Mouse (Mus musculus) midbrain, postnatal 0 days (tissue): ENCODE data around the gene Ccdc92b. TPM values are rescaled to one million over a fixed set of nuclear protein-coding genes. Genes with fewer than 3 reads are reported as not detected.
A peak's percentile ranks its signal among the peaks of the same experiment; 100 is the strongest.
"Not testable (repeated sequence)": the region's sequence is repeated elsewhere in the genome, so short reads cannot be mapped to it uniquely, and the experiment has no call there.

Experiments
- ATAC-seq: fragments of 200-750 bp; cut with Nextera tagmentation; 2 replicates; pipeline ENCODE4 v1.8.0; 2017; ENCODE audit warnings: moderate number of reproducible peaks, mild to moderate bottlenecking, moderate TSS enrichment, moderate library complexity; ENCODE audit not compliant: low FRiP score
- DNase-seq: peaks from one replicate; pipeline ENCODE4 v3.0.0-alpha.2; 2015; ENCODE audit warnings: low spot score
- H3K27ac ChIP-seq: fragments of 300-500 bp; sonication (generic); 2 replicates; pipeline ENCODE4 v1.5.1; 2014; ENCODE audit warnings: low read depth, mild to moderate bottlenecking, low read length, mixed read lengths
- H3K27me3 ChIP-seq: fragments of 300-500 bp; sonication (generic); 2 replicates; pipeline ENCODE4 v1.6.1; 2014; ENCODE audit warnings: low read length, control low read depth, mixed read lengths; ENCODE audit not compliant: insufficient read depth
- H3K36me3 ChIP-seq: fragments of 300-500 bp; sonication (generic); 2 replicates; pipeline ENCODE4 v1.6.1; 2014; ENCODE audit warnings: low read length, control low read depth, mixed read lengths; ENCODE audit not compliant: insufficient read depth
- H3K4me1 ChIP-seq: fragments of 300-500 bp; sonication (generic); 2 replicates; pipeline ENCODE4 v1.6.1; 2014; ENCODE audit warnings: mild to moderate bottlenecking, control low read depth, antibody characterized with exemption, low read length, mixed read lengths; ENCODE audit not compliant: insufficient read depth
- H3K4me2 ChIP-seq: fragments of 300-500 bp; sonication (generic); 2 replicates; pipeline ENCODE4 v1.6.1; 2014; ENCODE audit warnings: low read depth, mild to moderate bottlenecking, low read length, mixed read lengths; ENCODE audit not compliant: poor library complexity, severe bottlenecking
- H3K4me3 ChIP-seq: fragments of 300-500 bp; sonication (generic); 2 replicates; pipeline ENCODE4 v1.5.1; 2014; ENCODE audit warnings: low read depth, mild to moderate bottlenecking, low read length, moderate library complexity
- H3K9ac ChIP-seq: fragments of 300-500 bp; sonication (generic); replicated peaks from 2 replicates; pipeline ENCODE4 v1.6.1; 2014; ENCODE audit warnings: mild to moderate bottlenecking, low read length, moderate library complexity, mixed read lengths; ENCODE audit not compliant: poor library complexity, severe bottlenecking
- H3K9me3 ChIP-seq: fragments of 300-500 bp; sonication (generic); 2 replicates; pipeline ENCODE4 v1.6.1; 2016; ENCODE audit warnings: low read length, control low read depth
- CTCF ChIP-seq: IDR thresholded peaks from 2 replicates; pipeline ENCODE4 v1.5.1; 2016; ENCODE audit warnings: antibody characterized with exemption, mild to moderate bottlenecking
- WGBS: fragments of 180-500 bp; shearing (Covaris S2); extraction: QIAGEN DNeasy Blood & Tissue Kit; methylation state at CpG from one replicate; pipeline ENCODE4 v1.1.7; 2014; 5-methylcytosine and 5-hydroxymethylcytosine counted together
- polyA plus RNA-seq: library from polyadenylated mRNA; unstranded; fragments of >200 nt; fragmentation: Nextera tagmentation; extraction: Ambion mirVana; gene quantifications from 2 replicates; pipeline ENCODE4 v1.2.1, GENCODE M21; 2015
- total RNA-seq: library from RNA; depleted of rRNA; stranded (reverse); fragments of >200 nt; gene quantifications from 2 replicates; pipeline ENCODE4 v1.2.3, GENCODE M21; 2014

The Ccdc92b gene
- total and polyA plus RNA-seq, 2 experiments from 2014 or later, result 3.4 to 14.6 TPM

DNA sequence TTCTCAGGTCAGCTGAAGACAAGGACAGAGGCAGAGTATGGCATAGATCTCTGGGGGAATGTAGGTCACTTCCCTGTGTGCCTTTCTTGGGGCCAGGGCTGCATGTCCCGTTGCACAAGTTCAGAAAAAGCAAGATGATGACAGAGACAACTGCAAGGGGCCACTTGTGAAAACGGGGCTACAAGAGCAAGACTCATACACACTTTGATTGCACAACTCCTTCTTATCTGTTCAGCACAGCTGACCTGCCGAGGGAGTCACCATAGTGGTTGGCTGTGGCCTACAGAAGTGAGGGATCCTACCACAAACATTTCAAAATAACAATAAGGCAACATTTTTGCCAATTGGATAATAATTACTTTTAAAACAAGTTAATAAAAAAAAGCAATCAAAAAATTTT, 42.3 kb upstream of the Ccdc92b start:
- Histone ChIP-seq H3K9ac (no peak overlapping the region), H3K4me1 (0 out of 2 replicates have a peak, but pooled peaks cover 3% of the 10 kb centered on the region), H3K4me3 (no peak overlapping the region), H3K27ac (no peak overlapping the region), H3K9me3 (no peaks in the 10 kb centered on the region), H3K27me3 (no peaks in the 10 kb centered on the region), H3K36me3 (no peaks in the 10 kb centered on the region), H3K4me2 (no peak overlapping the region)
- no peak for TF ChIP-seq CTCF
- no peak for ATAC-seq
- 72% methylated on average over 3 of the region's 3 CpGs for WGBS
- DNase-seq, result no peak

DNA sequence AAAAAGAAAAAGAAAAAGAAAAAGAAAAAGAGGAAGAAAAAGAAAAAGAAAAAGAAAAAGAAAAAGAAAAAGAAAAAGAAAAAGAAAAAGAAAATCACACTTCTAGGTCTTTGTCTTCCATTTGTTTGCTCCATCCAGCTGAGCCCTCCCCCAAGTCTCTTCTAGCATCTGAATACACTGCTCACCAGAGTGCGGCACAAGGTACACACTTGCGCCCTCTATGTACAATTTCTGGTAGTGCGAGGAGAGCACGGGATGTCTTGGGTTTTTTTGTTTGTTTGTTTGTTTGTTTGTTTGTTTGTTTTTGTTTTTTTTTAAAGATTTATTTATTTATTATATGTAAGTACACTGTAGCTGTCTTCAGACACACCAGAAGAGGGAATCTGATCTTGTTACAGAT, 38.1 kb upstream of the Ccdc92b start:
- not testable (repeated sequence) for H3K27ac ChIP-seq, H3K9ac ChIP-seq, H3K9me3 ChIP-seq, H3K4me1 ChIP-seq, DNase-seq, H3K4me2 ChIP-seq, ATAC-seq, H3K4me3 ChIP-seq, H3K36me3 ChIP-seq, H3K27me3 ChIP-seq
- TF ChIP-seq CTCF, result peak; percentile 38
- 62% methylated on average over 4 of the region's 4 CpGs for WGBS

DNA sequence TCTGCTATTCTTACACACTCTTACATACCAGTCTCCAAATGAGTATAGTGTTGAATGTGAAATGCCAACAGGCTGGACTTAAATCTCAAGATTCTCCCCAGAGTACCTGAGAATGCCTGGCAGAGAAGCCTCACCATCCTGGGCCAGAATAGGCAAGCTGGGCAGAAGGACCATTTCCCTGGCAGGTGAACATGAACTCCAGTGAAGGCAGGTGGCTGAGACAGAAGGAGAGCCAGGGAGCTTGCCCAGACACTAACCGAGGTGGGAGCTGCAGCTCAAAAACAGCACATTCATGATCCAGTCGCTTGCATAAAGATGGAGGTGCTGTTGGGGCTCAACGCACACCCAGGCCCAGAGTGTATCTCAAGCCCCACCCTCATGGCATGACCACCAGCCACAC, 36.9 kb upstream of the Ccdc92b start:
- ATAC-seq (no peak), DNase-seq (no peak)
- WGBS, result 77% methylated on average over 3 of the region's 3 CpGs
- no peaks in the 10 kb centered on the region for H3K36me3 ChIP-seq
- H3K9ac ChIP-seq, result no peak overlapping the region
- peaks cover 3% of the 10 kb centered on the region; the same call in 1 of the 2 replicates for H3K4me1 ChIP-seq
- H3K4me3 ChIP-seq, result no peak overlapping the region
- H3K27ac ChIP-seq, result no peak overlapping the region
- no peaks in the 10 kb centered on the region for H3K27me3 ChIP-seq
- TF ChIP-seq CTCF, result no peak
- no peaks in the 10 kb centered on the region for H3K9me3 ChIP-seq
- H3K4me2 ChIP-seq, result no peak overlapping the region

DNA sequence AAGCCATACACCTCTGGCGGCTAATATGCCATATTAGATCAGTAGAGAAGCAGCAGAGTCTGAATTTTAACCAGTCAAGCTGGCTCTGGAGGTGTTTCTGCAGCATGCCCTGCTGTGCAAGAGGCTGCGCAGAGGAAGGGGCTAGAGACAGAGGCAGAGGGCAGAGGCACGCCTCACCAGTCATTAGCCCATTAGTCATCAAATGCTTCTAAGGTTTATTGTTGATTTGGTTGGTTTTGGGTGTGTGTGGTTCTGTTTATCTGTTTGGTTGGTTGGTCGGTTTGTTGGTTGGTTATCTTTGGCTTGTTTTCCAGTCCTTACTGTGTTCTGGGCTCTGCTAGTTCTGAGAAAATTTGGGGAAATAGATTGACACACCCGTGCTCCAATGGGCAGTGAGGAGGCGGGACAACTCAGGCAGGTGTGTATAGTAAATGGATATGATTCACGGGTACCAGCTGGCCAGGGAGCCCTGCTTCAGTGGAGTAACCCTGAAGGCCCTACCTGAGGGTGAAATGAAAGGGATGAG, 35.5 kb upstream of the Ccdc92b start:
- H3K9ac ChIP-seq, result no peak overlapping the region
- DNase-seq, result no peak
- no peaks in the 10 kb centered on the region for H3K27me3 ChIP-seq

DNA sequence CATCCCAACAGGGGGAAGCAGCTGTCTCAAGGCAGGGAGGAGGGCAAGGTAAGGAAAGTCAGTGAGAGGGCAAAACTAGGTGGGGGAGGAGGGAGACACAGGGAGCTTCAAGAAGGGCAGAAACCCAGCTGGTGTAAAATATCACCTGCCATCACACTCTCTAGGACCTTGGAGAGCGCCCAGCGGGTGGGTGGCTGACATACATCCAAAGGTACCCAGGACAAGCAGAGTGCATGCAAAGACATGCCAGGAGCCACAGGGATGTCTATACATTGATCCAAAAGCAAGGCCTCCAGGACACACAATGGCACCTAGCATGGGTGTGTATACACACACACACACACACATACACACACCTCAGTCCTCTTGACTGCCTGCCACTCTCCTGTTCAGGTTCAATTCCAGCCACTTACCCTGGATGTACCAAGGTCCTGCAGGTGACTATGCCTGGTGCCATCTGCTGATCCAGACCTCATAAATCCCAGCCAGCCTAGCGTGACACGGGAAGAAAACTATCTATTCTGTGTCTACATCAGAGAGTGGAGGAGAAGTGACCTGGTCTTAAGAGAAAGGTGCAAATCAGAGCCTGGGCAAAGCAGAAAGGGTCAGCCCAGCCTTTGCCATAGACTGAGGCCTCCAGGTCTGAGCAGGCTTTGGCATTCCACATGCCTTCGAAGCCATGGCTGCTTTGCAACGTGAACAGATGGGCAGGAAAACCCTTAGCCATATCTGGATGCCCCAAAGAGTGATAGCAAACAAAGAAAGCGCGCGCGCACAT, 34.3 kb upstream of the Ccdc92b start:
- no peak overlapping the region for H3K27ac ChIP-seq
- ATAC-seq (no peak), DNase-seq (no peak)
- H3K27me3 ChIP-seq, result no peaks in the 10 kb centered on the region
- H3K9me3 ChIP-seq, result no peaks in the 10 kb centered on the region
- H3K9ac ChIP-seq, result no peak overlapping the region
- H3K4me2 ChIP-seq, result no peak overlapping the region
- H3K36me3 ChIP-seq, result no peaks in the 10 kb centered on the region
- no peak for TF ChIP-seq CTCF
- no peak overlapping the region for H3K4me3 ChIP-seq
- H3K4me1 ChIP-seq, result peaks cover 10% of the 10 kb centered on the region; the same call in 1 of the 2 replicates
- WGBS, result 70% methylated on average over 10 of the region's 10 CpGs

More for the DNA sequence above, 35.5 kb upstream of the Ccdc92b start:
- Histone ChIP-seq H3K4me3 (no peak overlapping the region), H3K27ac (no peak overlapping the region), H3K4me2 (no peak overlapping the region), H3K36me3 (no peaks in the 10 kb centered on the region), H3K4me1 (peaks cover 10% of the 10 kb centered on the region; the same call in 1 of the 2 replicates), H3K9me3 (no peaks in the 10 kb centered on the region)
- no peak for ATAC-seq
- TF ChIP-seq CTCF, result no peak
- 70% methylated on average over 7 of the region's 7 CpGs for WGBS

DNA sequence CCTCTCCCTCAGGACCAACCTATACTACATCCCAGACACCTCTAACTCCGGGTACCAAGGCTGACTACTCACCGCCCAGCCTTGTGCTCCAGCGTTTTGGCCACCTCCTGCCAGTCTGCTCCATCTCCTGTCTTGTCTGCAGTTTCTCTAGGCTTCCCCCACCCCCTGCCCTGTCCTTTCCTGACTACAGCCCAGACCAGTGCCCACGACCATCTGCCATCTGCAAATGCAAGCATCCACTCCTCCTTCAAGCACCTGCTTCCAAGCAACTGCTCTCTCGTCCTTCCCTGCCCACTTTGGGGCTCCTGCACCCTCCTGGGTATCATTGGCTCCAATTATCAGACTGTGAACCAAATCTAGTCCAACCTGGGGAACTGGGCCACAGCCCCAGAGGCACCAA, 33.0 kb upstream of the Ccdc92b start:
- no peaks in the 10 kb centered on the region for H3K27me3 ChIP-seq
- H3K27ac ChIP-seq, result no peak overlapping the region
- no peak overlapping the region for H3K4me2 ChIP-seq
- no peaks in the 10 kb centered on the region for H3K36me3 ChIP-seq
- no peak overlapping the region for H3K4me3 ChIP-seq
- ATAC-seq (no peak), DNase-seq (no peak)
- WGBS, result 64% methylated on average over 5 of the region's 5 CpGs
- H3K4me1 ChIP-seq, result peaks cover 10% of the 10 kb centered on the region; the same call in 1 of the 2 replicates
- no peak overlapping the region for H3K9ac ChIP-seq
- no peaks in the 10 kb centered on the region for H3K9me3 ChIP-seq
- no peak for TF ChIP-seq CTCF
